Mouse (Mus musculus): Measurements from ENCODE around the gene Rab32. TPM values are rescaled to one million over a fixed set of nuclear protein-coding genes. Genes with fewer than 3 reads are reported as not detected.
"Not testable (repeated sequence)": the region's sequence is repeated elsewhere in the genome, so short reads cannot be mapped to it uniquely, and the experiment has no call there.

Rab32 gene
- total RNA-seq (2021) = 1 to 10 TPM; 2.1 to 2.5 TPM
- long read RNA-seq, experiment 1, partial matches to known transcripts = 2 of 5 reads
- long read RNA-seq, experiment 1, other reads (novel, unspliced or antisense) = 0 of 5 reads
- long read RNA-seq, experiment 2, transcript Rab32-201 (3 exons, 2,149 nt) = major isoform, 7 of 9 reads
- long read RNA-seq, experiment 2, partial matches to known transcripts = 2 of 9 reads
- long read RNA-seq, experiment 2, other reads (novel, unspliced or antisense) = 0 of 9 reads

- intact Hi-C loops (cut with DNase I) = loop anchor here (1.0 to 10.0 kb wide), 3 partner anchors 149 to 743 kb away; no protein-coding TSS in a partner anchor
- DNase-seq = peak; percentile 95 to 97
These were observed at the start of gene Rab32 for GRCm38 (mm10) chr10:10557570-10558336. TSS of gene Rab32 (minus strand) at chr10:10558265.

GRCm38 (mm10) chr10:10600771-10601170 is 42.7 kb upstream of the Rab32 start:
- DNase-seq = no peak
- intact Hi-C loops (cut with DNase I) = no loop called here

GRCm38 (mm10) chr10:10597495-10597894 is 39.4 kb upstream of the Rab32 start:
- intact Hi-C loops (cut with DNase I) = not testable (repeated sequence)

GRCm38 (mm10) chr10:10580811-10581210 is 22.7 kb upstream of the Rab32 start:
- no peak for DNase-seq
- intact Hi-C loops (cut with DNase I) = no loop called here

More at GRCm38 (mm10) chr10:10597495-10597894, 39.4 kb upstream of the Rab32 start:
- not testable (repeated sequence) for DNase-seq

- DNase-seq = no peak
- intact Hi-C loops (cut with DNase I) = no loop called here
These were observed 21.8 kb upstream of the Rab32 start for GRCm38 (mm10) chr10:10579821-10580220.

GRCm38 (mm10) chr10:10558337-10558711 is 259 bp upstream of the Rab32 start:
- intact Hi-C loops (cut with DNase I) = loop anchor here (1.0 to 10.0 kb wide), 3 partner anchors 150 to 744 kb away; no protein-coding TSS in a partner anchor

GRCm38 (mm10) chr10:10557085-10557484 is 980 bp downstream of the Rab32 start:
- DNase-seq = peak; percentile 19 to 29
- intact Hi-C loops (cut with DNase I) = loop anchor here (5.0 to 10.0 kb wide), 2 partner anchors 200 to 742 kb away; no protein-coding TSS in a partner anchor

More at GRCm38 (mm10) chr10:10558337-10558711, 259 bp upstream of the Rab32 start:
- DNase-seq = no peak

- intact Hi-C loops (cut with DNase I) = loop anchor here (5.0 to 10.0 kb wide), 2 partner anchors 198 to 741 kb away; no protein-coding TSS in a partner anchor
- DNase-seq = no peak
These were observed 2.4 kb downstream of the Rab32 start for GRCm38 (mm10) chr10:10555676-10556075.

- intact Hi-C loops (cut with DNase I) = loop anchor here (5.0 to 10.0 kb wide), 2 partner anchors 198 to 740 kb away; no protein-coding TSS in a partner anchor
- DNase-seq = no peak
These were observed 2.8 kb downstream of the Rab32 start for GRCm38 (mm10) chr10:10555221-10555620.

GRCm38 (mm10) chr10:10550134-10550533 is 7.9 kb downstream of the Rab32 start:
- no peak for DNase-seq
- intact Hi-C loops (cut with DNase I) = loop anchor here (10.0 kb wide), 1 partner anchor 735 kb away; no protein-coding TSS in a partner anchor

- no peak for DNase-seq
- intact Hi-C loops (cut with DNase I) = no loop called here
These were observed 11.4 kb downstream of the Rab32 start for GRCm38 (mm10) chr10:10546623-10547022.

GRCm38 (mm10) chr10:10544955-10545354 is 13.1 kb downstream of the Rab32 start:
- no peak for DNase-seq
- intact Hi-C loops (cut with DNase I) = no loop called here

Other genes with a start within 250 kb of the Rab32 start
- gene Adgb, start 85.9 kb downstream of the Rab32 start, total RNA-seq (2021) = under 1 TPM in 1 of 2 experiments, not detected in 1; 0.14 TPM
- gene Gm10944, start 123.1 kb upstream of the Rab32 start, total RNA-seq (2021) = not detected